Mouse (Mus musculus) testis, adult 2 months (tissue): Measurements from ENCODE around the gene Vamp1.

ENCODE experiments used
- CTCF ChIP-seq: fragments of 200-500 bp; IDR thresholded peaks from 2 replicates; pipeline ENCODE4 v1.5.1; 2012; ENCODE audit warnings: low read depth, mild to moderate bottlenecking, inconsistent platforms, low read length, moderate library complexity; ENCODE audit not compliant: control insufficient read depth, insufficient read depth, insufficient replicate concordance
- POLR2A ChIP-seq: fragments of 200-500 bp; IDR thresholded peaks from 2 replicates; pipeline ENCODE4 v1.6.1; 2012; ENCODE audit warnings: low read depth, mild to moderate bottlenecking, inconsistent platforms, low read length, moderate library complexity; ENCODE audit not compliant: control insufficient read depth

DNA sequence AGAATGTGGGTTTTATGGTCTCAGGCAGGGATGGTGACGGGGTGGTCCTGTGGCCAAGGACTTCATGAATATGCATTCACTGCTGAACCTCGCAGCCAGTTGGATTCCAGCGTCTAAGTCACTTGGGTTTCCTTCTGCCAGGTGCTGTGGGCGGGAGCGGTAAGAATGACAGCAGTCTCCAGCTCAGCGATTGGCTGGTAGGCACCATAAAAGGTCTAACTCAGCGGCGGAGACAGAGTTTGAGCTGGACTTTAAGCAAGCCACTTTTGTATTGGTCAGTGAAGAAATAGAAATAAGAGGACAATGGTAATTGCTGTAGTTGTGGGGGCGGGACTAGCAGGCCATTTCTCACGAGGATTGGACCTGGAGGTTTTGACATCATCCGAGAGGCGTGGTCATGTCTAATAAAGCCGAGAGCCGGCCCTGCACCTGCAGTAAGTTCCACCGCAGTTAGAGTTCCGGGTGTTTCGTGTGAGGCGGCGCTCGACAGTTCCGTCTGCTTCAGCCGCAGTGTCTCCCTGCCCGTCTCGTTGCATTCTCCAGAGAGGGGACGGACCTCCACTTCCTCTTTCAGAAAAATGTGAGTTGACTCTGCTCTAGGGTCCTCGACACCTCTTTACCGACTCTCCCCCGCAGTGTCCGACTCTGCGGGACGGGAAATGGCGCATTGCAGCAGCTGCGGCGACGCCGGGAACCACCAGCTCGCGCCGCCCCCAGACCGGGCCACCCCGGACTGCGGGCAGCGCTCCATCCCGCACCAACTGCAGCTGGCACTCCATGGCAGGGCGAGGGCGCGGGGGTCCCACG, at the start of gene Vamp1:
- TF ChIP-seq CTCF (no peak), POLR2A (peak; percentile 94)
